Mouse (Mus musculus) CH12F3 (cell line): ENCODE data around the gene Cenpl.

Source experiments
- in situ Hi-C: fragments of 300-500 bp; cut with MboI; formaldehyde crosslinking; loops from 2 replicates; pipeline ENCODE4 v1.14.3; 2020; ENCODE audit warnings: low sequenced_read_pairs

Cenpl gene

DNA sequence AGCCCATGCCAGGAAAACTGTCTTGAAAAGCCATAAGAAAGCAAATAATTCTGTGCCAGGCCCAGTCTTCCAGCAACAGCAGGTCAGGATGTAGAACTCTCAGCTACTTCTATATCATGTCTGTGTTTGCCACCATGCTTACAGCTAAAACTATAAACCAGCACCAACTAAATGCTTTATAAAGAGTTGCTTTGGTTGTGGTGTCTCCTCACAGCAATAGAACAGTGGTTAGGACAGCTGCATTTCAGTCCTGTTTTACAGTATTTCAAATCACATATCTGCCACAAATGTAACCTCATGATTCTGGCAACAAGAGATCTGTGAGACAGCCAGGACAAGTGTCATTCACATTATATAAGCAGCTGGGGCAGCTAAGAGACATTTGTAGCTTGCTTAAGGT is 29.7 kb upstream of the Cenpl start:
- in situ Hi-C loops: no loop called here

GRCm38 (mm10) chr1:161041261-161042020 is 29.1 kb upstream of the Cenpl start:
- in situ Hi-C loops: no loop called here

DNA sequence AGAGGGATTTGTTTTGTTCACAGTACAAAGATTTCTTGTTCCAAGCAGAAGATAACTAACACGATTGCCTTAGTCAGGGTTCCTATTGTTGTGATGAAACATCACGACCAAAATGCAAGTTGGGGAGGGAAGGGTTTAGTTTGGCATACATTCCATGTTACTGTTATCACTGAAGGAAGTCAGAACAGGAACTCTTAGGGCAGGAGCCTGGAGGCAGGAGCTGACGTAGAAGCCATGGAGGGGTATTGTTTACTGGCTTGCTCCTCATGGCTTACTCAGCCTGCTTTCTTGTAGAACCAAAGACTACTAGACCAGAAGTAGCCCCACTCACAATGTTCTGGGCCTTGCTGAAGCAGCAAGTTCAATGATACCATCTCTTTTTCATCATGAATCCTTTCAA is 23.5 kb upstream of the Cenpl start:
- in situ Hi-C loops: no loop called here

DNA sequence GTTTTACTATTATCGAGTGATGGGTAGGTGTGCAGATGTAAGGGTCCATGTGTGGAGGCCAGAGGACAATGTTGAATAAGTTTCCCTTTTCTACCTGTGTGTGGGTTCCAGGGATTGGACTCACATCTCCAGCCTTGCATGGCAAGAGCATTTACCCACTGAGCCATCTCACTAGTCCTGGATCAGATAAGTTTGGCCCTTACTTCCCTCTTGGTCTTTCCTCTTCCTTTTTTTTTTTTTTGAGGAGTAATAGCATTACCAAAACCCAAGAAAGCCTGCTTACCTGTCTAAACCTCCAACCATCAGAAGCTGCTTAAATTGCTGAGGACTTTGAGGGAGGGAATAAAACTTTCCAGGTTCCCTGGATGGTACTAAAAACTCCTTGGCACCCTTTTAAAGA is 13.3 kb upstream of the Cenpl start:
- in situ Hi-C loops: no loop called here

GRCm38 (mm10) chr1:161063351-161063750 is 7.2 kb upstream of the Cenpl start:
- in situ Hi-C loops: no loop called here

- in situ Hi-C loops: no loop called here
Observed at GRCm38 (mm10) chr1:161071272-161071620, 733 bp downstream of the Cenpl start.

DNA sequence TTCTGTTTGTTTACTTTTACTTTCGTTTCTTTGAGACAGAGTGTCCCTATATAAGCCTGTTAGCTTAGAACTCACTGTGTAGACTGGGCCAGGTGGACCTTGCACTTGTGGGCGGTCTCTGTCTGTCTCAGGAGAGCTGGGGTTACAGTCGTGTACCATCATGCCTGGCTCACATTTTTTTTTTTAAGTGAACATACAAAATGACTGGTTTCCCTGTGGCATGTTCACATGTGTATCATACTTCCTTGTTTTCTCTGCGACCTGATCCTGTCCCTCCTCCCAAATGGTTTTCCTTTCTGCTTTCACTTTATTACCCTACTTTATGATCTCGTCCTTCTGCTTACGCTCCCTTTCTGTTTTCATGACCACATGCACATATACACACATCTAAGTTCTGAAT is 5.7 kb downstream of the Cenpl start:
- in situ Hi-C loops: no loop called here

DNA sequence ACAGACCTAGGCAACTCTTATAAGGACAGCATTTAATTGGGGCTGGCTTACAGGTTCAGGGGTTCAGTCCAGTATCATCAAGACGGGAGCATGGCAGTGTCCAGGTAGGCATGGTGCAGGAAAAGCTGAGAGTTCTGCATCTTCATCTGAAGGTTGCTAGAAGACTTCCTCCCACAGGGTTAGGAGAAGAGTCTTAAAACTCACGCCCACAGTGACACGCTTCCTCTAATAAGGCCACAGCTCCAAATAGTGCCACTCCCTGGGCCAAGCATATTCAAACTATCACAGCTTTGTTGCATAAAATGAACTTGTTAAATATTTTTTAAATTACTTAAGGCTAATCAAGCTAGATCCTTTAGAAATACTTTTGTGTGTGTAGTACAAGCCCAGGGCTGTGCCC is 6.7 kb downstream of the Cenpl start:
- in situ Hi-C loops: no loop called here

- in situ Hi-C loops: no loop called here
Observed at GRCm38 (mm10) chr1:161099721-161100405, 29.4 kb downstream of the Cenpl start.

DNA sequence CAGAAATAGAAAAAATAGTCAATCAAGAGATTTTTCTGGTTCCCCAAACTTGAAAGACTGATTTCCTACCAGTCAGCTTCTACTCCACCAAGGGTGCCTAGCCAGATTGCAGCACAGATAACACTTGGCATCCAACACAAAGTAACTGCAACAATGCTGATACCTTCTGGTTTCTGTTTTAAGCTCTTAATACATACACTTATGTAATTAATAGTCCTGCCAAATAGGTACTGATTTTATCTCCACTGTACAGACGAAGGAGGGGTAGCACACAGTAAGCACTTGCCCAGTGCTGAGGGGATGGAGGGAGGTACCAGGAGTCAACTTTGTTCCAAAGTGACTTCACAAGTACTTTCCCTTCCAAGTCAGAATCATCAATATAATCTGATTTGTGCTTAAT is 33.3 kb downstream of the Cenpl start:
- in situ Hi-C loops: no loop called here

GRCm38 (mm10) chr1:161109216-161109615 is 38.7 kb downstream of the Cenpl start:
- in situ Hi-C loops: no loop called here

- in situ Hi-C loops: no loop called here
Observed at GRCm38 (mm10) chr1:161114591-161114990, 44.1 kb downstream of the Cenpl start.

DNA sequence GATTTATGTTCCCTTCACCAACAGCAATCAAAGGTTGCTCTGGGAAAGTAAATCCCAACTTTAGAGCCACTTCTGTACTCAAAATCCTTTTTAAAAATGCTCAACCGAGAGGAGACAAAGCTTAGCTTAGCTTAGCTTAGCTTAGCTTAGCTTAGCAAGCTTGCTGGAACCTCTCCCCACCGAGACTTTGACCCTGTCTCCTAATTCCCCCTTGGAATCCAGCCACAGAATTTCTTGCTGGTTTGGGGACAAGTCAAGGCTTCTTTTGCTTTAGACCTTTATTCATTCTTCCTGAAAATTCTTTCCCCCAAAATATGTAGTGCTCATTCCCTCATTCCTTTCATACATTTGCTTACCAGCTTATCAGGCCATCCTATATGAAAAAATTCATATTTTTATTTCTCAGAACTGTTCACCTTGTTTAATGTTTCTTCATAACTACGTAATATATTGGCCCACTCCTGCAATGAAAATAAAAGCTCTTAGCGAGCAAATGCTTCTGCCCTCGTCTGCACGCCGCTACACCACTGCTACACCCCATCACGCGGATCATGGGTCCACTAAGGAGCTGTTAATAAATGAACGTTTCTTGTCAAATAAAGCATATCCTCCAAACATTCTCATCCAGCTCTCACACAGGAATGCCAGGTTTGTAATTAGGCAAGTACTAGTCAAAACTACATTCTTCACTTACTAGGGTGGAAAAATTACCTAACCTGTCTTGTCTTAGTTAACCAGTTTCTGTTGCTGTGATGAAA is 52.3 kb downstream of the Cenpl start:
- in situ Hi-C loops: no loop called here

GRCm38 (mm10) chr1:161126461-161126860 is 55.9 kb downstream of the Cenpl start:
- in situ Hi-C loops: no loop called here

GRCm38 (mm10) chr1:161130726-161131664 is 60.5 kb downstream of the Cenpl start, which contains the start of gene Klhl20:
Gene Klhl20, minus strand, starts transcription at chr1:161131511.
- in situ Hi-C loops: no loop called here
